Mouse (Mus musculus) gastrocnemius, postnatal 14 days (tissue): Measurements from ENCODE around the gene Serpinb1c. TPM values are rescaled to one million over a fixed set of nuclear protein-coding genes. Genes with fewer than 3 reads are reported as not detected.

Experiments
- DNase-seq: peaks from one replicate; pipeline ENCODE4 v3.0.0; 2021; ENCODE audit warnings: mixed read lengths
- intact Hi-C: fragments of 180-260 bp; cut with DNase I; formaldehyde crosslinking; loops from one replicate; pipeline ENCODE4 v1.15.1; 2025; ENCODE audit warnings: low total_unique reads
- total RNA-seq, 2 experiments: library from RNA; stranded (reverse); gene quantifications; 2 replicates each; pipeline ENCODE4 v1.2.3; 2021

Gene Serpinb1c
- total RNA-seq, 2 experiments from 2014 or later = 0.57 to 0.58 TPM

DNA sequence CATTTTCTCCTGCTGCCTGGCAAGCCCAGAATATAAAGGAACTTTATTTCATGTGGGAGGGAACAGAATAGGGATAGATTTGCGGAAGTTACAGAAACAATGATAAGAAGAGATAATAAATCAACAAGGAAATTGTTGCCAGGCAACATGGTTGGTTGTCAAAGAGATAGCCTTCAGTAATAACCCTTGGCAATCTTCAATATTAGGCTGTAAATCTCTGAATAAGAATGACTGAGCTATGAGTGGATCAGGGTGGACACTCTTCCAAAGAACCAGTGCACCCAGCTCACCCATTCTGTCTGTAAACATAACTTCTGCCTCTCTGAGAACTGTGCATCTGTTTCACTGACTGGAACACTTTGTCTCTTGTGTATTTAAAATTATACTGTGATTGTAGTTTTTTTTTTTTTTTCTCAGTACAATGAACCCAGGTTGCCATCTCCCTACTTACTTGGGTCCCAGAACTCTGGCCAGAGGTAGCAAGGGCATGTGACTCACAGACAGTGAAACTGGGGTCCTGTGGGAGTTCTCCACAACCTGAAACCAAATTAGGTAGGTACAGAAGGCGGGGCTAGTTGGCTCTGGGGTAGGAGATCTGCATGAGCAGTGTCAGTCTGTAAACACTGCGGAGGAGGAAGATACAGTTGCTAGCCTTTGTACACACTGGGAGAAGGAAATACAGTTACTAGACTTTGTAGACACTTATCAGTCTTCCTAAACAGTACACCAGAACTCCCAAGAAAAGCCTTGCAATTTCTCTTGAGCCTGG lies 66.3 kb downstream of the Serpinb1c start:
- intact Hi-C loops = no loop called here
- DNase-seq = no peak

Other genes starting within 250 kb of the Serpinb1c start
- 100 to 1,000 TPM; 102 to 239 TPM for gene Mylk4, start 114.3 kb downstream of the Serpinb1c start, total RNA-seq
- gene Wrnip1, start 96.2 kb downstream of the Serpinb1c start, total RNA-seq = 10 to 100 TPM in 1 of 2 experiments, 1 to 10 TPM in 1; 9.5 to 11.1 TPM
- not detected for gene D930007J09Rik, start 95.4 kb downstream of the Serpinb1c start, total RNA-seq
- gene Serpinb1a, start 47.0 kb downstream of the Serpinb1c start, total RNA-seq = 1 to 10 TPM; 6.9 to 7.4 TPM
- 1 to 10 TPM; 2.4 to 3.0 TPM for gene Serpinb6b, start 67.0 kb upstream of the Serpinb1c start, total RNA-seq
- gene Serpinb9, start 105.0 kb upstream of the Serpinb1c start, total RNA-seq = 1 to 10 TPM; 2.5 to 2.7 TPM
- not detected for gene Serpinb9b, start 129.2 kb upstream of the Serpinb1c start, total RNA-seq
- under 1 TPM in 1 of 2 experiments, not detected in 1; 0.18 TPM for gene Serpinb1b, start 180.4 kb upstream of the Serpinb1c start, total RNA-seq